Mouse (Mus musculus): Measurements from ENCODE around the gene Hist1h4n.

- TF ChIP-seq POLR2A (IDR thresholded peaks at IDR 0.05; ENCODE audit: low read depth, low read length) (no peak), CTCF (IDR thresholded peaks at IDR 0.05; ENCODE audit: extremely low read depth, insufficient read length, insufficient replicate concordance, low read depth, low read length) (no peak)
Observed at GRCm38 (mm10) chr13:21795584-21795983, 36.4 kb downstream of the Hist1h4n start.

Measured in small intestine, adult 2 months (tissue).